Mouse (Mus musculus) forebrain, embryonic 14.5 days (tissue): ENCODE results near the gene Cilp. TPM values are rescaled to one million over a fixed set of nuclear protein-coding genes. Genes with fewer than 3 reads are reported as not detected.
A peak's percentile ranks its signal among the peaks of the same experiment; 100 is the strongest.
"Not testable (repeated sequence)": the region's sequence is repeated elsewhere in the genome, so short reads cannot be mapped to it uniquely, and the experiment has no call there.

ENCODE experiments used
- ATAC-seq: fragments of 200-750 bp; cut with Nextera tagmentation; 2 replicates; pipeline ENCODE4 v1.8.0; 2017; ENCODE audit warnings: mild to moderate bottlenecking, moderate library complexity
- DNase-seq: peaks from one replicate; pipeline ENCODE4 v3.0.0-alpha.2; 2015; ENCODE audit warnings: low spot score
- H3K27ac ChIP-seq: fragments of 300-500 bp; sonication (generic); 2 replicates; pipeline ENCODE4 v1.5.1; 2014; ENCODE audit warnings: low read depth, mild to moderate bottlenecking, control low read depth, low read length, moderate library complexity
- H3K27me3 ChIP-seq: fragments of 300-500 bp; sonication (generic); replicated peaks from 2 replicates; pipeline ENCODE4 v1.6.1; 2014; ENCODE audit warnings: low read length, control low read depth, mixed read lengths; ENCODE audit not compliant: control insufficient read depth, insufficient read depth
- H3K36me3 ChIP-seq: fragments of 300-500 bp; sonication (generic); 2 replicates; pipeline ENCODE4 v1.6.1; 2014; ENCODE audit warnings: low read length, control low read depth; ENCODE audit not compliant: control insufficient read depth, insufficient read depth
- H3K4me1 ChIP-seq: fragments of 300-500 bp; sonication (generic); 2 replicates; pipeline ENCODE4 v1.6.1; 2014; ENCODE audit warnings: antibody characterized with exemption, low read length, control low read depth; ENCODE audit not compliant: control insufficient read depth, insufficient read depth
- H3K4me2 ChIP-seq: fragments of 300-500 bp; sonication (generic); 2 replicates; pipeline ENCODE4 v1.6.1; 2014; ENCODE audit warnings: mild to moderate bottlenecking, control low read depth, low read length
- H3K4me3 ChIP-seq: fragments of 300-500 bp; sonication (generic); 2 replicates; pipeline ENCODE4 v1.5.1; 2014; ENCODE audit warnings: low read depth, low read length, control low read depth
- H3K9ac ChIP-seq: fragments of 300-500 bp; sonication (generic); 2 replicates; pipeline ENCODE4 v1.6.1; 2014; ENCODE audit warnings: mild to moderate bottlenecking, low read length, control low read depth, moderate library complexity
- H3K9me3 ChIP-seq: fragments of 300-500 bp; sonication (generic); replicated peaks from 2 replicates; pipeline ENCODE4 v1.6.1; 2016; ENCODE audit warnings: low read length, control low read depth, mixed read lengths; ENCODE audit not compliant: control insufficient read depth
- WGBS: fragments of 180-500 bp; shearing (Covaris S2); extraction: QIAGEN DNeasy Blood & Tissue Kit; methylation state at CpG from one replicate; pipeline ENCODE4 v1.1.7; 2014; 5-methylcytosine and 5-hydroxymethylcytosine counted together
- polyA plus RNA-seq: library from polyadenylated mRNA; unstranded; fragments of >200 nt; fragmentation: Nextera tagmentation; extraction: Ambion mirVana; gene quantifications from 2 replicates; pipeline ENCODE4 v1.2.1, GENCODE M21; 2014

Gene Cilp
- polyA plus RNA-seq, 1 experiment from 2014 or later: 0.30 TPM

DNA sequence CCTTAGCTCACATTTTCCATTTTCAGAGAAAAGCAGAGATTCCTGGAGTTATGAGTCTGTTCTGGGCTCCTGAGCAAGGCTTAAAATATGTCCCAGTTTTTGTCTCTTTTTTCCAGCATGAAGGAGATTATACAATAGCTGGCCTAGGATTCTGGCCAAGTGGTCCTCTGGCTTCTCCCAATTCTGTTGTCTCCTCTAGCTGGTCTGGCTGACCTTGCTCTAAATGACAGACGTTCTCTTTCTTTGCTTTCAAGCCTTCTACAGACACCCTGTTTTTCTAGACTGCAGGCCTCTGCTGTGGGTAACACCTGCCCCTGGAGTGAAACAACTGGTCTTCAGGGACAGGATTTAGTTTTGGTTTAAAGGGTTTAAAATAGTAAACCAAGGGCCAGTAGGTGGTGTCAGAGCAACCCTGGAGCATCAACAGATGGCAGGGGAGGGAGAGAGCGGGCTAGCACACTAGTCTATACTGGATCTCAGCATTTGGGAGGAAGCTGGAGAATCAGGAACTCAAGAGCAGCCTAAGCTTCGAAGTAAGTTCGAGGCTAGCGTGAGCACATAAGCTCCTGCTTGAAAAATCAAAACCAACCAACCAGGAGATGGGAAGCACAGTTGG is 16.7 kb downstream of the Cilp start:
- no peak for ATAC-seq

DNA sequence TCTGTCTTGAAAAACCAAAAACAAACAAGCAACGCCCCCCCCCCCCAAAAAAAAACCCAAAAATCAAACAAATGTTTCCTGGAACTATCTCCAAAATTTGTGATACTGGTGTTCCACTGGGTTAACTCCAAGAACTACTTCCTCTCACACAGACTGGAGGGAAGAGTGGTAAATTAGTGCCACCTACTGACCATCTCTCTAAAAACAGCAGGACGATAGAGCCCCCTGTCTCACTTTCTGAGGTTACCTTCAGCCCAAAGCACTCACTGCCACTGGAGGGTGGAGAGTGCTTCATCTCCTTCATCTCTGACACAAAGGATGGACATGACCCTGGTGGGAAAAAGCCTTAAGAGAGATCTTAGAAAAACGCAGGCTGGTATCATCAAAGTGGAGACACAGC is 18.3 kb downstream of the Cilp start:
- ATAC-seq (peak; percentile 66), DNase-seq (peak; percentile 81)
- Histone ChIP-seq H3K9ac (no peak overlapping the region), H3K36me3 (no peaks in the 10 kb centered on the region), H3K4me1 (no peaks in the 10 kb centered on the region), H3K4me3 (no peak overlapping the region), H3K27me3 (no peaks in the 10 kb centered on the region), H3K9me3 (no peaks in the 10 kb centered on the region), H3K4me2 (no peak overlapping the region), H3K27ac (no peak overlapping the region)
- 1% methylated on average over 3 of the region's 3 CpGs for WGBS

More for the DNA sequence above, 16.7 kb downstream of the Cilp start:
- Histone ChIP-seq H3K4me1 (no peaks in the 10 kb centered on the region), H3K4me2 (no peak overlapping the region), H3K36me3 (no peaks in the 10 kb centered on the region), H3K27ac (no peak overlapping the region), H3K9me3 (no peaks in the 10 kb centered on the region), H3K27me3 (no peaks in the 10 kb centered on the region), H3K9ac (no peak overlapping the region), H3K4me3 (no peak overlapping the region)
- WGBS: 87% methylated on average over 5 of the region's 5 CpGs
- DNase-seq: no peak

- ATAC-seq, H3K4me3 ChIP-seq, DNase-seq, H3K36me3 ChIP-seq, H3K4me2 ChIP-seq, H3K4me1 ChIP-seq, H3K9me3 ChIP-seq, H3K27ac ChIP-seq, H3K9ac ChIP-seq, H3K27me3 ChIP-seq: not testable (repeated sequence)
- WGBS: 97% methylated on average over 5 of the region's 5 CpGs
These were observed 23.3 kb downstream of the Cilp start for GRCm38 (mm10) chr9:65288252-65288651.

GRCm38 (mm10) chr9:65289988-65290387 is 25.0 kb downstream of the Cilp start:
- no peak for DNase-seq
- no peak overlapping the region for H3K27ac ChIP-seq
- H3K27me3 ChIP-seq: no peaks in the 10 kb centered on the region
- no peaks in the 10 kb centered on the region for H3K36me3 ChIP-seq
- WGBS: 91% methylated on average over 4 of the region's 4 CpGs
- peaks cover 9% of the 10 kb centered on the region for H3K4me1 ChIP-seq
- H3K9ac ChIP-seq: no peak overlapping the region
- ATAC-seq: no peak
- H3K4me3 ChIP-seq: no peak overlapping the region
- no peaks in the 10 kb centered on the region for H3K9me3 ChIP-seq
- no peak overlapping the region for H3K4me2 ChIP-seq

GRCm38 (mm10) chr9:65292421-65292820 is 27.4 kb downstream of the Cilp start:
- no peaks in the 10 kb centered on the region for H3K27me3 ChIP-seq
- no peak for DNase-seq
- H3K4me3 ChIP-seq: no peak overlapping the region
- no peak overlapping the region for H3K27ac ChIP-seq
- no peak for ATAC-seq
- H3K36me3 ChIP-seq: 0 out of 2 replicates have a peak, but pooled peaks cover 4% of the 10 kb centered on the region
- H3K9me3 ChIP-seq: no peaks in the 10 kb centered on the region
- H3K9ac ChIP-seq: no peak overlapping the region
- H3K4me2 ChIP-seq: no peak overlapping the region
- peaks cover 16% of the 10 kb centered on the region for H3K4me1 ChIP-seq
- 93% methylated on average over 3 of the region's 3 CpGs for WGBS

- H3K4me3 ChIP-seq: peak overlapping the region; percentile 94
- H3K36me3 ChIP-seq: 0 out of 2 replicates have a peak, but pooled peaks cover 7% of the 10 kb centered on the region
- H3K27me3 ChIP-seq: no peaks in the 10 kb centered on the region
- ATAC-seq: no peak
- no peak for DNase-seq
- peak overlapping the region; percentile 70 for H3K4me2 ChIP-seq
- H3K9ac ChIP-seq: peak overlapping the region; percentile 75
- H3K27ac ChIP-seq: no peak overlapping the region
- no peaks in the 10 kb centered on the region for H3K9me3 ChIP-seq
- 44% methylated on average over 5 of the region's 5 CpGs for WGBS
- H3K4me1 ChIP-seq: peaks cover 16% of the 10 kb centered on the region
These were observed 28.1 kb downstream of the Cilp start for GRCm38 (mm10) chr9:65293119-65293518.

GRCm38 (mm10) chr9:65293580-65293972 is 28.6 kb downstream of the Cilp start:
- 0% methylated on average over 9 of the region's 9 CpGs for WGBS
- H3K9me3 ChIP-seq: no peaks in the 10 kb centered on the region
- ATAC-seq (peak; percentile 25), DNase-seq (no peak)
- 0 out of 2 replicates have a peak, but pooled peaks cover 7% of the 10 kb centered on the region for H3K36me3 ChIP-seq
- peak overlapping the region; percentile 70 for H3K4me2 ChIP-seq
- H3K4me3 ChIP-seq: peak overlapping the region; percentile 94
- H3K27ac ChIP-seq: no peak overlapping the region
- H3K9ac ChIP-seq: peak overlapping the region; percentile 75
- no peaks in the 10 kb centered on the region for H3K27me3 ChIP-seq
- peaks cover 16% of the 10 kb centered on the region for H3K4me1 ChIP-seq

DNA sequence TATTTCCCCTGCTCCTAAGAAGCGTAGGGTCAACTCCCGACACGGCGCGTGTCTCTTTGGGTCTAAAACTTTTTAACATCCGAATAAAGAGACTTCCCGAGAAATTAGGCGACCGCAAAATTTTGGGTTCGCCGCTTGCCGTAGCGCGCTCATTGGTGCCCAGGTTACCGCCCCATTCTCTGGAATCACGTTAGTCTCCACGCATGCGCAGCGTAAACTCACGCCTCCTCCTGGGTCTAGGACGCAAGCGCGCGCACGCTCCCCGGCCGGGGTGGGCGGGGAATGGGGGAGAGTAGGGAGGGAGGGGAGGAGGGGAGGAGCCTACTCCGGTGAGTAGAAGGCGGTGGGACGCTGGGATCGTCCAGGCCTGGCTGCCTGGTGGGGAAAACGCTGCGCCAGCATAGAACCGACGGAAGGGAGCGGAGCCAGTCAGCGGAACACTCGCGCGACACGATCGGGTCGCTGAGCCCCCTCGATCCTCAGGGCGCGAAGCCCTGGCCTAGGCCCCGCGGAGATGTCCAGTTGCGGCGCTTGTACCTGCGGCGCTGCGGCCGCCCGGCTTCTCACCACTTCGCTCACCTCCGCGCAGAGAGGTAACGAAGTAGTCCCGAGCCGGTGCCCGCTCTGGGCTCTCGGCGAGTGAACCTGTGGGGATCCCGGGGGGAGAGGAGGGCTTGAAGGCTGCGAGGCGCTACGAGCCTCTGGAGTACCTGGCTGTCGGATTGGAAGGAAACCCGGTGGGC is 29.2 kb downstream of the Cilp start, which contains the start of gene Clpx:
Clpx (plus strand) TSS at position 288 of the 743 bp plus-strand sequence.
- no peaks in the 10 kb centered on the region for H3K9me3 ChIP-seq
- H3K27me3 ChIP-seq: no peaks in the 10 kb centered on the region
- DNase-seq: peak; percentile 100
- peak within 1 kb of the TSS; percentile 94 for H3K4me3 ChIP-seq
- WGBS: under 1% methylated on average over 71 of the region's 71 CpGs
- H3K4me1 ChIP-seq: peaks cover 16% of the 10 kb centered on the region
- peak within 1 kb of the TSS; percentile 58; the same call in 1 of the 2 replicates for H3K27ac ChIP-seq
- H3K4me2 ChIP-seq: peak within 1 kb of the TSS; percentile 93
- peak within 1 kb of the TSS; percentile 94 for H3K9ac ChIP-seq
- peak; percentile 97 for ATAC-seq
- H3K36me3 ChIP-seq: 0 out of 2 replicates have a peak, but pooled peaks cover 7% of the 10 kb centered on the region
